Mouse (Mus musculus) midbrain, embryonic 11.5 days (tissue): ENCODE measurements at regions not wholly inside any gene's neighbourhood (a gene's known extent, or its start where the extent isn't known, plus 50 kb on each side); places are given as distances from the start of the nearest gene placed in this dataset.

Experiments
- ATAC-seq: fragments of 200-750 bp; cut with Nextera tagmentation; 2 replicates; pipeline ENCODE4 v1.8.0; 2017; ENCODE audit warnings: moderate TSS enrichment, moderate library complexity; ENCODE audit not compliant: low FRiP score
- DNase-seq: peaks from one replicate; pipeline ENCODE4 v3.0.0; 2015; ENCODE audit warnings: low spot score; ENCODE audit errors: missing footprints
- H3K27ac ChIP-seq: fragments of 300-500 bp; sonication (generic); 2 replicates; pipeline ENCODE4 v1.5.1; 2014; ENCODE audit warnings: low read depth, low read length
- H3K27me3 ChIP-seq: fragments of 300-500 bp; sonication (generic); 2 replicates; pipeline ENCODE4 v1.6.1; 2014; ENCODE audit warnings: mild to moderate bottlenecking, low read length, moderate library complexity, mixed read lengths; ENCODE audit not compliant: control insufficient read depth, insufficient read depth
- H3K36me3 ChIP-seq: fragments of 300-500 bp; sonication (generic); 2 replicates; pipeline ENCODE4 v1.6.1; 2014; ENCODE audit warnings: mild to moderate bottlenecking, low read length, moderate library complexity, mixed read lengths; ENCODE audit not compliant: control insufficient read depth, insufficient read depth
- H3K4me1 ChIP-seq: fragments of 300-500 bp; sonication (generic); 2 replicates; pipeline ENCODE4 v1.6.1; 2014; ENCODE audit warnings: low read length; ENCODE audit not compliant: control insufficient read depth, insufficient read depth
- H3K4me2 ChIP-seq: fragments of 300-500 bp; sonication (generic); 2 replicates; pipeline ENCODE4 v1.6.1; 2014; ENCODE audit warnings: mild to moderate bottlenecking, moderate library complexity
- H3K4me3 ChIP-seq: fragments of 300-500 bp; sonication (generic); 2 replicates; pipeline ENCODE4 v1.5.1; 2014; ENCODE audit warnings: low read depth, low read length
- H3K9ac ChIP-seq: fragments of 300-500 bp; sonication (generic); 2 replicates; pipeline ENCODE4 v1.6.1; 2014; ENCODE audit warnings: low read length
- H3K9me3 ChIP-seq: fragments of 300-500 bp; sonication (generic); 2 replicates; pipeline ENCODE4 v1.6.1; 2016; ENCODE audit warnings: low read length; ENCODE audit not compliant: control insufficient read depth
- WGBS: fragments of 180-500 bp; shearing (Covaris S2); extraction: QIAGEN DNeasy Blood & Tissue Kit; methylation state at CpG from one replicate; pipeline ENCODE4 v1.1.7; 2014; 5-methylcytosine and 5-hydroxymethylcytosine counted together

GRCm38 (mm10) chr8:74415671-74416070, 457.3 kb upstream of the Isx start:
- 32% methylated on average over 1 of the region's 1 CpGs for WGBS
- Histone ChIP-seq H3K9ac (no peak overlapping the region), H3K4me1 (peaks cover 2% of the 10 kb centered on the region), H3K4me2 (no peak overlapping the region), H3K27me3 (no peaks in the 10 kb centered on the region), H3K9me3 (no peaks in the 10 kb centered on the region), H3K36me3 (no peaks in the 10 kb centered on the region), H3K4me3 (no peak overlapping the region), H3K27ac (no peak overlapping the region)
- ATAC-seq (peak; percentile 57; the same call in 1 of the 2 replicates), DNase-seq (no peak)
